Mouse (Mus musculus): ENCODE measurements at regions not wholly inside any gene's neighbourhood (a gene's known extent, or its start where the extent isn't known, plus 50 kb on each side); places are given as distances from the start of the nearest gene placed in this dataset.
A peak's percentile ranks its signal among the peaks of the same experiment; 100 is the strongest.

GRCm38 (mm10) chr15:8903651-8904050 is 64.1 kb upstream of the Ranbp3l start:
- no peak for TF ChIP-seq CTCF (conservative IDR thresholded peaks at IDR 0.05)
- no peak overlapping the region for H3K4me3 ChIP-seq
- H3K27ac ChIP-seq: no peak overlapping the region
- DNase-seq (ENCODE audit: low spot score in 2 of 2): no peak

- DNase-seq (ENCODE audit: low spot score in 2 of 2): no peak
- Histone ChIP-seq H3K27ac (no peak overlapping the region), H3K4me3 (no peak overlapping the region)
- TF ChIP-seq CTCF (conservative IDR thresholded peaks at IDR 0.05): no peak
Measured at GRCm38 (mm10) chr15:8897487-8898158, 70.1 kb upstream of the Ranbp3l start.

- Histone ChIP-seq H3K27ac (0 out of 2 replicates have a peak overlapping the region, but pooled peaks have one; percentile 32), H3K4me3 (no peak overlapping the region)
- no peak for TF ChIP-seq CTCF (conservative IDR thresholded peaks at IDR 0.05)
- no peak for DNase-seq (ENCODE audit: low spot score in 2 of 2)
Measured at GRCm38 (mm10) chr15:8896856-8897255, 70.9 kb upstream of the Ranbp3l start.

- H3K27ac ChIP-seq: no peak overlapping the region; the same call in 1 of the 2 replicates
- H3K4me3 ChIP-seq: no peak overlapping the region
- DNase-seq (ENCODE audit: low spot score in 2 of 2): peak; percentile 32 to 35
- no peak for TF ChIP-seq CTCF (conservative IDR thresholded peaks at IDR 0.05)
Measured at GRCm38 (mm10) chr15:8896391-8896790, 71.4 kb upstream of the Ranbp3l start.

GRCm38 (mm10) chr15:8885585-8885984 is 82.2 kb upstream of the Ranbp3l start:
- no peak for DNase-seq (ENCODE audit: low spot score in 2 of 2)
- no peak for TF ChIP-seq CTCF (conservative IDR thresholded peaks at IDR 0.05)
- H3K4me3 ChIP-seq: no peak overlapping the region
- H3K27ac ChIP-seq: no peak overlapping the region

- DNase-seq (ENCODE audit: low spot score in 2 of 2): peak in 1 of 2 experiments; percentile 14
- peak overlapping the region; percentile 74 for H3K27ac ChIP-seq
- peak; percentile 74 for TF ChIP-seq CTCF (conservative IDR thresholded peaks at IDR 0.05)
- H3K4me3 ChIP-seq: no peak overlapping the region
Measured at GRCm38 (mm10) chr15:8884608-8885467, 82.9 kb upstream of the Ranbp3l start.

- TF ChIP-seq CTCF (conservative IDR thresholded peaks at IDR 0.05): no peak
- H3K27ac ChIP-seq: no peak overlapping the region
- no peak for DNase-seq (ENCODE audit: low spot score in 2 of 2)
- no peak overlapping the region for H3K4me3 ChIP-seq
Measured at GRCm38 (mm10) chr15:8882880-8883539, 84.7 kb upstream of the Ranbp3l start.

- peak overlapping the region; percentile 72 for H3K27ac ChIP-seq
- DNase-seq (ENCODE audit: low spot score in 2 of 2): no peak
- TF ChIP-seq CTCF (conservative IDR thresholded peaks at IDR 0.05): no peak
- no peak overlapping the region; the same call in 1 of the 2 replicates for H3K4me3 ChIP-seq
Measured at GRCm38 (mm10) chr15:8874884-8875493, 92.8 kb upstream of the Ranbp3l start.

- Histone ChIP-seq H3K4me3 (no peak overlapping the region), H3K27ac (no peak overlapping the region)
- DNase-seq (ENCODE audit: low spot score in 2 of 2): no peak
- no peak for TF ChIP-seq CTCF (conservative IDR thresholded peaks at IDR 0.05)
Measured at GRCm38 (mm10) chr15:8868021-8868420, 99.7 kb upstream of the Ranbp3l start.

GRCm38 (mm10) chr15:8867160-8867891 is 100.4 kb upstream of the Ranbp3l start:
- no peak for DNase-seq (ENCODE audit: low spot score in 2 of 2)
- H3K4me3 ChIP-seq: no peak overlapping the region
- peak overlapping the region; percentile 84 for H3K27ac ChIP-seq
- TF ChIP-seq CTCF (conservative IDR thresholded peaks at IDR 0.05): no peak

GRCm38 (mm10) chr15:8865089-8865933 is 102.4 kb upstream of the Ranbp3l start:
- H3K27ac ChIP-seq: peak overlapping the region; percentile 84
- peak in 1 of 2 experiments; percentile 12 for DNase-seq (ENCODE audit: low spot score in 2 of 2)
- H3K4me3 ChIP-seq: no peak overlapping the region
- no peak for TF ChIP-seq CTCF (conservative IDR thresholded peaks at IDR 0.05)

All from layer of hippocampus, adult 2 months (tissue).